8 mouse cellular contexts compared by ENCODE assay signal in genomic region chr4:155162433-155163319, GRCm38 (mm10). TPM values are rescaled to one million over a fixed set of nuclear protein-coding genes. Genes with fewer than 3 reads are reported as not detected.
A peak's percentile ranks its signal among the peaks of the same experiment; 100 is the strongest.
DNase-seq lines count a peak whose midpoint lies in the region; ATAC-seq and TF ChIP-seq lines count a peak whose summit lies in the region.

No protein-coding gene starts in this region.

- H3K4me1 ChIP-seq in kidney, embryonic 15.5 days = peaks cover 53% of the 10 kb centered on the region
- peaks cover 2 to 26% of the 10 kb centered on the region in 2 experiments; a peak in 3 of 4 replicates for H3K4me1 ChIP-seq in liver, embryonic 14.5 days (replicated peaks; ENCODE audit: control insufficient read depth in 2 of 2, insufficient read depth in 2 of 2, low read length in 1 of 2)
- peaks cover 52% of the 10 kb centered on the region for H3K4me1 ChIP-seq in stomach, embryonic 16.5 days (ENCODE audit: control insufficient read depth, insufficient read depth, low read length)

- H3K9ac ChIP-seq in kidney, embryonic 15.5 days = no peak overlapping the region
- H3K9ac ChIP-seq in liver, embryonic 14.5 days (replicated peaks) = no peak overlapping the region
- 0 out of 2 replicates have a peak overlapping the region, but pooled peaks have one; percentile 2 for H3K9ac ChIP-seq in stomach, embryonic 16.5 days (ENCODE audit: low read length)

- no peak for DNase-seq in kidney, postnatal 36 days
- DNase-seq in ZHBTc4 (ENCODE audit: low read depth, low spot score) = peak; percentile 55
- no peak for DNase-seq in liver, embryonic 14.5 days (ENCODE audit: low read depth in 3 of 3, low spot score in 3 of 3)
- DNase-seq in adrenal gland, adult (ENCODE audit: inconsistent age in 2 of 2, low spot score in 1 of 2) = no peak
- no peak for DNase-seq in ovary, postnatal 36 days (ENCODE audit: low spot score)
- no peak for DNase-seq in gastrocnemius, adult 8-10 months (ENCODE audit: low spot score in 2 of 2)

- no peaks in the 10 kb centered on the region for H3K27me3 ChIP-seq in kidney, embryonic 15.5 days
- no peaks in the 10 kb centered on the region for H3K27me3 ChIP-seq in liver, embryonic 14.5 days (ENCODE audit: control insufficient read depth, insufficient read depth, low read length)
- H3K27me3 ChIP-seq in stomach, embryonic 16.5 days (ENCODE audit: control insufficient read depth, insufficient read depth, low read length) = no peaks in the 10 kb centered on the region

- 0 out of 2 replicates have a peak, but pooled peaks cover 3% of the 10 kb centered on the region for H3K9me3 ChIP-seq in kidney, embryonic 15.5 days (replicated peaks)
- H3K9me3 ChIP-seq in liver, embryonic 14.5 days (ENCODE audit: control insufficient read depth, low read length) = no peaks in the 10 kb centered on the region
- peaks cover 4% of the 10 kb centered on the region; the same call in 1 of the 2 replicates for H3K9me3 ChIP-seq in stomach, embryonic 16.5 days (replicated peaks; ENCODE audit: control insufficient read depth, low read length)

- TF ChIP-seq EP300 in liver, embryonic 14.5 days (IDR thresholded peaks at IDR 0.05; ENCODE audit: low read depth) = no peak

- ATAC-seq in kidney, embryonic 15.5 days (replicated peaks; ENCODE audit: low FRiP score) = no peak
- ATAC-seq in liver, embryonic 14.5 days (ENCODE audit: insufficient read depth) = no peak
- ATAC-seq in stomach, embryonic 16.5 days (ENCODE audit: insufficient read depth, low FRiP score) = no peak

- no peak overlapping the region for H3K4me3 ChIP-seq in kidney, embryonic 15.5 days (replicated peaks)
- H3K4me3 ChIP-seq in liver, embryonic 14.5 days (ENCODE audit: insufficient read depth in 1 of 2, low read depth in 2 of 2, low read length in 2 of 2) = no peak overlapping the region
- no peak overlapping the region for H3K4me3 ChIP-seq in stomach, embryonic 16.5 days (replicated peaks; ENCODE audit: low read length)

- 60% methylated on average over 7 of the region's 7 CpGs for WGBS in kidney, embryonic 15.5 days
- 20% methylated on average over 7 of the region's 7 CpGs for WGBS in liver, embryonic 14.5 days (ENCODE audit: insufficient replicate concordance)
- 47% methylated on average over 7 of the region's 7 CpGs for WGBS in stomach, embryonic 16.5 days

- H3K36me3 ChIP-seq in kidney, embryonic 15.5 days = peaks cover 24% of the 10 kb centered on the region
- no peaks in the 10 kb centered on the region; the same call in 1 of the 2 replicates for H3K36me3 ChIP-seq in liver, embryonic 14.5 days (replicated peaks; ENCODE audit: control insufficient read depth, insufficient read depth, low read depth)
- H3K36me3 ChIP-seq in stomach, embryonic 16.5 days (ENCODE audit: control insufficient read depth, insufficient read depth, low read length) = no peaks in the 10 kb centered on the region; the same call in 1 of the 2 replicates

- 0 out of 2 replicates have a peak overlapping the region, but pooled peaks have one; percentile 6 for H3K4me2 ChIP-seq in kidney, embryonic 15.5 days
- H3K4me2 ChIP-seq in liver, embryonic 14.5 days (ENCODE audit: low read depth) = peak overlapping the region; percentile 13; the same call in 1 of the 2 replicates
- peak overlapping the region; percentile 7; the same call in 1 of the 2 replicates for H3K4me2 ChIP-seq in stomach, embryonic 16.5 days (ENCODE audit: low read depth, low read length)

- TF ChIP-seq CTCF in liver, embryonic 14.5 days (IDR thresholded peaks at IDR 0.05; ENCODE audit: low read depth) = no peak

- peak overlapping the region; percentile 71 for H3K27ac ChIP-seq in kidney, embryonic 15.5 days
- peak overlapping the region; percentile 18; the same call in 1 of the 2 replicates for H3K27ac ChIP-seq in liver, embryonic 14.5 days
- peak overlapping the region; percentile 70 for H3K27ac ChIP-seq in stomach, embryonic 16.5 days (ENCODE audit: low read length)

RNA-seq across cellular contexts. Expression of gene Ski, which starts 59.7 kb away (rescaled TPM):
- polyA plus RNA-seq in kidney, embryonic 15.5 days (2015; fragmentation: Nextera tagmentation; extraction: Ambion mirVana) = 14.7 and 16.9 TPM in 2 replicates
- 4.3 and 4.5 TPM in 2 replicates for polyA plus RNA-seq in liver, embryonic 14.5 days (2012; rRNA removed)
- 2.4 and 2.8 TPM in 2 replicates for polyA plus RNA-seq in liver, embryonic 14.5 days (2014; fragmentation: Nextera tagmentation; extraction: Ambion mirVana)
- 17.7 and 17.9 TPM in 2 replicates for polyA plus RNA-seq in stomach, embryonic 16.5 days (2015; fragmentation: Nextera tagmentation; extraction: Ambion mirVana)
- 10 to 100 TPM; 25.8 to 29.6 (median 28.3) TPM for total RNA-seq in gastrocnemius, adult 8-10 months (2022)

Comparison
In these comparisons a context has a peak if more than half of its experiments do, and no peak if none do; other contexts are left out.
1. H3K27ac ChIP-seq: peak in every context shown above with its lines; median percentile 71 in kidney, embryonic 15.5 days; 70 in stomach, embryonic 16.5 days; 18 in liver, embryonic 14.5 days.